Comparison of ENCODE assay signal across 11 mouse cellular contexts in genomic region chr10:24132273-24132672, GRCm38 (mm10). TPM values are rescaled to one million over a fixed set of nuclear protein-coding genes. Genes with fewer than 3 reads are reported as not detected.
DNase-seq lines count a peak whose midpoint lies in the region; ATAC-seq lines count a peak whose summit lies in the region.
"Had no signal": no experiment of that assay in that cellular context is flagged by ENCODE, and none has a peak within 500 bp of the region (broad histone marks: within the 10 kb centered on the region; RNA-seq: fewer than 3 reads in every experiment).

No protein-coding gene starts in this region.

- H3K27ac ChIP-seq in forebrain, embryonic 12.5 days, result no peak overlapping the region
- no peak overlapping the region for H3K27ac ChIP-seq in forebrain, embryonic 11.5 days (ENCODE audit: low read depth, low read length)
- peak overlapping the region; percentile 82 for H3K27ac ChIP-seq in intestine, embryonic 14.5 days (ENCODE audit: low read depth)
- no peak overlapping the region for H3K27ac ChIP-seq in liver, embryonic 15.5 days (replicated peaks)

- H3K4me1 ChIP-seq in forebrain, embryonic 12.5 days, result peaks cover 9% of the 10 kb centered on the region
- no peaks in the 10 kb centered on the region; the same call in 1 of the 2 replicates for H3K4me1 ChIP-seq in forebrain, embryonic 11.5 days (replicated peaks; ENCODE audit: control insufficient read depth, insufficient read depth, low read length)
- H3K4me1 ChIP-seq in intestine, embryonic 14.5 days (replicated peaks; ENCODE audit: control insufficient read depth, insufficient read depth, low read length), result 0 out of 2 replicates have a peak, but pooled peaks cover 2% of the 10 kb centered on the region
- peaks cover 30% of the 10 kb centered on the region for H3K4me1 ChIP-seq in liver, embryonic 15.5 days (replicated peaks)

- ATAC-seq in forebrain, embryonic 12.5 days (ENCODE audit: low FRiP score), result no peak
- ATAC-seq in forebrain, embryonic 11.5 days (replicated peaks; ENCODE audit: low FRiP score), result no peak; the same call in 1 of the 2 replicates
- peak; percentile 80 for ATAC-seq in intestine, embryonic 14.5 days (replicated peaks; ENCODE audit: low FRiP score, low TSS enrichment, low read depth)
- no peak for ATAC-seq in liver, embryonic 15.5 days (ENCODE audit: insufficient read depth)
- no peak for ATAC-seq in megakaryocyte progenitor cell, adult 5-6 weeks (replicated peaks; ENCODE audit: poor library complexity)

- no peak for DNase-seq in forebrain, embryonic 11.5 days (ENCODE audit: low spot score)
- DNase-seq in 416B (ENCODE audit: low read depth), result peak; percentile 85
- peak; percentile 55 for DNase-seq in intestine, embryonic 14.5 days (ENCODE audit: low spot score)
- no peak for DNase-seq in spleen, postnatal 10 days (ENCODE audit: low spot score in 2 of 2)
- no peak for DNase-seq in cerebellum, postnatal 25 days

- H3K9ac ChIP-seq in forebrain, embryonic 12.5 days, result no peak overlapping the region
- no peak overlapping the region for H3K9ac ChIP-seq in forebrain, embryonic 11.5 days (ENCODE audit: low read length)
- no peak overlapping the region for H3K9ac ChIP-seq in intestine, embryonic 14.5 days (ENCODE audit: low read length)
- H3K9ac ChIP-seq in liver, embryonic 15.5 days, result no peak overlapping the region

- WGBS in forebrain, embryonic 12.5 days, result 4% methylated on average over 5 of the region's 5 CpGs
- WGBS in forebrain, embryonic 11.5 days, result 5% methylated on average over 5 of the region's 5 CpGs
- 12% methylated on average over 5 of the region's 5 CpGs for WGBS in intestine, embryonic 14.5 days
- 44% methylated on average over 5 of the region's 5 CpGs for WGBS in liver, embryonic 15.5 days (ENCODE audit: insufficient replicate concordance)

- H3K4me3 ChIP-seq in forebrain, embryonic 12.5 days (replicated peaks), result no peak overlapping the region
- no peak overlapping the region for H3K4me3 ChIP-seq in forebrain, embryonic 11.5 days (ENCODE audit: low read depth, low read length)
- no peak overlapping the region for H3K4me3 ChIP-seq in intestine, embryonic 14.5 days (ENCODE audit: low read depth, low read length)
- H3K4me3 ChIP-seq in liver, embryonic 15.5 days (replicated peaks), result no peak overlapping the region

- H3K36me3 ChIP-seq in forebrain, embryonic 12.5 days (replicated peaks), result no peaks in the 10 kb centered on the region
- no peaks in the 10 kb centered on the region for H3K36me3 ChIP-seq in forebrain, embryonic 11.5 days (ENCODE audit: control insufficient read depth, insufficient read depth, low read length)
- no peaks in the 10 kb centered on the region for H3K36me3 ChIP-seq in intestine, embryonic 14.5 days (ENCODE audit: control insufficient read depth, insufficient read depth, low read length)
- H3K36me3 ChIP-seq in liver, embryonic 15.5 days (replicated peaks), result no peaks in the 10 kb centered on the region

- 0 out of 2 replicates have a peak overlapping the region, but pooled peaks have one; percentile 8 for H3K4me2 ChIP-seq in forebrain, embryonic 12.5 days
- H3K4me2 ChIP-seq in forebrain, embryonic 11.5 days (ENCODE audit: low read depth, low read length, severe bottlenecking), result no peak overlapping the region
- peak overlapping the region; percentile 39 for H3K4me2 ChIP-seq in intestine, embryonic 14.5 days (ENCODE audit: low read length)
- H3K4me2 ChIP-seq in liver, embryonic 15.5 days, result peak overlapping the region; percentile 55; the same call in 1 of the 2 replicates

- no peaks in the 10 kb centered on the region for H3K9me3 ChIP-seq in forebrain, embryonic 12.5 days
- H3K9me3 ChIP-seq in forebrain, embryonic 11.5 days (ENCODE audit: control insufficient read depth, low read length), result no peaks in the 10 kb centered on the region
- no peaks in the 10 kb centered on the region for H3K9me3 ChIP-seq in intestine, embryonic 14.5 days (ENCODE audit: control insufficient read depth, low read length)
- no peaks in the 10 kb centered on the region for H3K9me3 ChIP-seq in liver, embryonic 15.5 days (replicated peaks)

- H3K27me3 ChIP-seq in forebrain, embryonic 12.5 days, result no peaks in the 10 kb centered on the region
- no peaks in the 10 kb centered on the region for H3K27me3 ChIP-seq in forebrain, embryonic 11.5 days (ENCODE audit: control insufficient read depth, insufficient read depth, low read length)
- no peaks in the 10 kb centered on the region for H3K27me3 ChIP-seq in intestine, embryonic 14.5 days (replicated peaks; ENCODE audit: control insufficient read depth, insufficient read depth, low read length)
- no peaks in the 10 kb centered on the region for H3K27me3 ChIP-seq in liver, embryonic 15.5 days

RNA-seq across cellular contexts. Expression of gene Stx7, which starts 16.8 kb away (rescaled TPM):
- 115 and 121 TPM in 2 replicates for polyA plus RNA-seq in forebrain, embryonic 12.5 days (2016; fragmentation: Nextera tagmentation; extraction: Ambion mirVana)
- 78.5 and 87.3 TPM in 2 replicates for polyA plus RNA-seq in forebrain, embryonic 11.5 days (2014; fragmentation: Nextera tagmentation; extraction: Ambion mirVana)
- polyA plus RNA-seq in intestine, embryonic 14.5 days (2014; fragmentation: Nextera tagmentation; extraction: Ambion mirVana), result 91.8 and 100 TPM in 2 replicates
- 23.4 and 30.1 TPM in 2 replicates for polyA plus RNA-seq in liver, embryonic 15.5 days (2015; fragmentation: Nextera tagmentation; extraction: Ambion mirVana)
- total RNA-seq in megakaryocyte progenitor cell, adult 5-6 weeks (2015), result 53.4 and 64.1 TPM in 2 replicates
- total RNA-seq in megakaryocyte progenitor cell, adult 5-6 weeks (2017), result 47.2 and 55.5 TPM in 2 replicates

RNA-seq across cellular contexts. Expression of gene Taar9, which starts 22.9 kb away (rescaled TPM):
- not detected in 2 replicates for polyA plus RNA-seq in forebrain, embryonic 12.5 days (2016; fragmentation: Nextera tagmentation; extraction: Ambion mirVana)
- polyA plus RNA-seq in forebrain, embryonic 11.5 days (2014; fragmentation: Nextera tagmentation; extraction: Ambion mirVana), result not detected in 2 replicates
- polyA plus RNA-seq in intestine, embryonic 14.5 days (2014; fragmentation: Nextera tagmentation; extraction: Ambion mirVana), result not detected in 2 replicates
- polyA plus RNA-seq in liver, embryonic 15.5 days (2015; fragmentation: Nextera tagmentation; extraction: Ambion mirVana), result not detected in 2 replicates
- not detected in 2 replicates for total RNA-seq in megakaryocyte progenitor cell, adult 5-6 weeks (2015)
- total RNA-seq in megakaryocyte progenitor cell, adult 5-6 weeks (2017), result not detected in 2 replicates
- polyA plus RNA-seq: CD4-positive, CD25-positive, alpha-beta regulatory T cell, adult 4 months; cortical plate, adult 2 months; limb, embryonic 14.5 days had no signal

RNA-seq across cellular contexts. Expression of gene Taar8c, which starts 30.6 kb away (rescaled TPM):
- polyA plus RNA-seq in forebrain, embryonic 12.5 days (2016; fragmentation: Nextera tagmentation; extraction: Ambion mirVana), result not detected in 2 replicates
- polyA plus RNA-seq in forebrain, embryonic 11.5 days (2014; fragmentation: Nextera tagmentation; extraction: Ambion mirVana), result not detected in 2 replicates
- not detected in 2 replicates for polyA plus RNA-seq in intestine, embryonic 14.5 days (2014; fragmentation: Nextera tagmentation; extraction: Ambion mirVana)
- polyA plus RNA-seq in liver, embryonic 15.5 days (2015; fragmentation: Nextera tagmentation; extraction: Ambion mirVana), result not detected in 2 replicates
- not detected in 2 replicates for total RNA-seq in megakaryocyte progenitor cell, adult 5-6 weeks (2015)
- not detected in 2 replicates for total RNA-seq in megakaryocyte progenitor cell, adult 5-6 weeks (2017)
- polyA plus RNA-seq: CD4-positive, CD25-positive, alpha-beta regulatory T cell, adult 4 months; cortical plate, adult 2 months; limb, embryonic 14.5 days had no signal

RNA-seq across cellular contexts. Expression of gene Taar8b, which starts 40.2 kb away (rescaled TPM):
- not detected in 2 replicates for polyA plus RNA-seq in forebrain, embryonic 12.5 days (2016; fragmentation: Nextera tagmentation; extraction: Ambion mirVana)
- not detected in 2 replicates for polyA plus RNA-seq in forebrain, embryonic 11.5 days (2014; fragmentation: Nextera tagmentation; extraction: Ambion mirVana)
- not detected in 2 replicates for polyA plus RNA-seq in intestine, embryonic 14.5 days (2014; fragmentation: Nextera tagmentation; extraction: Ambion mirVana)
- polyA plus RNA-seq in liver, embryonic 15.5 days (2015; fragmentation: Nextera tagmentation; extraction: Ambion mirVana), result not detected in 2 replicates
- total RNA-seq in megakaryocyte progenitor cell, adult 5-6 weeks (2015), result not detected in 2 replicates
- total RNA-seq in megakaryocyte progenitor cell, adult 5-6 weeks (2017), result not detected in 2 replicates
- polyA plus RNA-seq: CD4-positive, CD25-positive, alpha-beta regulatory T cell, adult 4 months; cortical plate, adult 2 months; limb, embryonic 14.5 days had no signal

RNA-seq across cellular contexts. Expression of gene Taar8a, which starts 56.0 kb away (rescaled TPM):
- not detected in 2 replicates for polyA plus RNA-seq in forebrain, embryonic 12.5 days (2016; fragmentation: Nextera tagmentation; extraction: Ambion mirVana)
- not detected in 2 replicates for polyA plus RNA-seq in forebrain, embryonic 11.5 days (2014; fragmentation: Nextera tagmentation; extraction: Ambion mirVana)
- polyA plus RNA-seq in intestine, embryonic 14.5 days (2014; fragmentation: Nextera tagmentation; extraction: Ambion mirVana), result not detected in 2 replicates
- not detected in 2 replicates for polyA plus RNA-seq in liver, embryonic 15.5 days (2015; fragmentation: Nextera tagmentation; extraction: Ambion mirVana)
- total RNA-seq in megakaryocyte progenitor cell, adult 5-6 weeks (2015), result not detected in 2 replicates
- not detected in 2 replicates for total RNA-seq in megakaryocyte progenitor cell, adult 5-6 weeks (2017)
- polyA plus RNA-seq: CD4-positive, CD25-positive, alpha-beta regulatory T cell, adult 4 months; cortical plate, adult 2 months; limb, embryonic 14.5 days had no signal

Comparison
In these comparisons a context has a peak if more than half of its experiments do, and no peak if none do; other contexts are left out.
1. DNase-seq: peak in 416B (single experiment) and intestine, embryonic 14.5 days (single experiment); none in forebrain, embryonic 11.5 days (single experiment), spleen, postnatal 10 days (0 of 2) and cerebellum, postnatal 25 days (0 of 2).